Mouse (Mus musculus) heart, postnatal 25 days (tissue): ENCODE measurements around the gene Slc38a6. TPM values are rescaled to one million over a fixed set of nuclear protein-coding genes. Genes with fewer than 3 reads are reported as not detected.

Source experiments
- total RNA-seq, 2 experiments: library from RNA; stranded (reverse); gene quantifications; 2 replicates each; pipeline ENCODE4 v1.2.3; 2021

Gene Slc38a6
- total RNA-seq, 2 experiments from 2014 or later, result 5.2 to 5.5 TPM

Other genes starting within 250 kb of the Slc38a6 start
- 1 to 10 TPM in 1 of 2 experiments, under 1 TPM in 1; 0.81 to 1.0 TPM for gene Six1, start 232.9 kb upstream of the Slc38a6 start, total RNA-seq
- gene Six4, start 173.3 kb upstream of the Slc38a6 start, total RNA-seq, result 1 to 10 TPM; 3.4 to 4.3 TPM
- 10 to 100 TPM; 18.6 to 18.7 TPM for gene Mnat1, start 163.1 kb upstream of the Slc38a6 start, total RNA-seq
- gene Trmt5, start 69 bp upstream of the Slc38a6 start, total RNA-seq, result 10 to 100 TPM; 40.0 to 46.7 TPM